Mouse (Mus musculus) cerebellum, adult 2 months (tissue): ENCODE data around the gene Rab31.

ENCODE experiments used
- CTCF ChIP-seq: fragments of 200-500 bp; IDR thresholded peaks from 2 replicates; pipeline ENCODE4 v1.5.1; 2011; ENCODE audit warnings: low read depth, mild to moderate bottlenecking, control low read depth, low read length, moderate library complexity, borderline replicate concordance; ENCODE audit not compliant: insufficient read depth
- POLR2A ChIP-seq: fragments of 200-500 bp; IDR thresholded peaks from 2 replicates; pipeline ENCODE4 v1.6.1; 2011; ENCODE audit warnings: low read length, control low read depth, borderline replicate concordance; ENCODE audit not compliant: insufficient read depth

DNA sequence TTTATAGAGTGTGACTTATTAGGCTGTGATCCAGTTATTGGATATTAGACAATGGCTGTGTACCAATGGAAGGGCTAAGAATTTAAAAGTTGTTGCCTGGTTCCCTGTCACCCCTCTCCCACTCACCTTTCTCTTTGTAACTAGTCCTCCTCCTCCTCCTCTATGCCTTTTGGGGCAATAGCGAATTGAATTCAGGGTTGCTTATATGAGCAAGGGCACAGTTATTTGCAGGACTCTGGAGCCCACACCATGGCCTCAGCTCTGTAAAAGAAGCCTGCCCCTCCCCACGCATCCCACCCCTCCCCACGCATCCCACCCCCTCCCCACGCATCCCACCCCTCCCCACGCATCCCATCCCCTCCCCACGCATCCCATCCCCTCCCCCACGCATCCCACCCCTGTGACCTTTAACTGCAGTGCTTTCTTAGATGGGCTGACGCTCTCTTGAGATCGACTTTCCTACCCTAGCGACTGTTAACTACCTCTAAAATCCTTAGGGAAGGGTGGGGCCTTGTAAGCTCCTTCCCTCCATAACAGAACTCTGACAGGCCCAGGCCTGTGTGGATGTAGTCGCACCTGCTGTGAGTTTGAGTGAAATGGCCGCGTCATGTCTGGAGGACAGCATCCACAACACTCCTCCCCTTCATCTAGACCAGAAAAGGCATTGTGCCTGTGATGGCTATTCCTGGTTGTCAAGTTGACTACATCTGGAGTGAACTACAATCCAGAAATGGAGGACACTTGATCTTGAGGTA, 21.7 kb upstream of the Rab31 start:
- TF ChIP-seq POLR2A = no peak
- TF ChIP-seq CTCF = no peak
